Mouse (Mus musculus): Measurements from ENCODE around the gene Gimap1.

Gimap1 gene

GRCm38 (mm10) chr6:48738961-48739779 is at the start of gene Gimap1:
Gimap1 (plus strand) TSS chr6:48739054.
- no peak for ATAC-seq (ENCODE audit: low TSS enrichment)

- no peak for ATAC-seq (ENCODE audit: low TSS enrichment)
Measured at GRCm38 (mm10) chr6:48689320-48689719, 49.5 kb upstream of the Gimap1 start.

GRCm38 (mm10) chr6:48692962-48693361 is 45.9 kb upstream of the Gimap1 start:
- ATAC-seq (ENCODE audit: low TSS enrichment), result no peak

DNA sequence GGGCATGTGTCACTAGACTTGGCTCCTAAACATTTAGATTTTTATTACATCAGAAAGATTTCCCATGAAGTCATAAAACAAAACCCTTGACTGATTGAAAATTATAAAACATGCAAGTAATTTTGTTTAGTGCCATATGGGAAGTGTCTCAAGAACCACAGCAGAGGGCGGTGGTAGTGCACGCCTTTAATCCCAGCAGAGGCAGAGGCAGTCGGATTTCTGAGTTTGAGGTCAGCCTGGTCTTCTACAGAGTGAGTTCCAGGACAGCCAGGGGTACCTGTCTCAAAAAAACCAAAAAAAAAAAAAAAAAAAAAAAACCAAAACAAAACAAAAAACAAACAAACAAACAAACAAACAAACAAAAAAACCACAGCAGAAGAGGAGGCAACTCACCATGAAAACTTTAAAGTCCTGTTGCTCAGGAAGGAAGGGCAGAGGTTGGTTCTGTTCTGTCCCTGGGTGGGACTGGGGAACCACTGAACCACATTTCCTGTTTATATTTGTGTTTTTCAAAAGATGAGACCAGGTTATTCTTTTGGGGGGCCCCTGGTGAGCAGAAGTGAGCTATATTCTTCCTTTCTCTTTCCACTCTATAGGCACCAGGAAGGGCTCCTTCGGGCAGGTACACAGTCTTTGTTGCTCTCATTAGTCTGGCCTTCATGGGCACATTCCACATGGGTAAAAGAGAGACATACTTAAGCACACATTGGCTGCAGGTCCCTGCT is 41.9 kb upstream of the Gimap1 start:
- no peak for ATAC-seq (ENCODE audit: low TSS enrichment)

GRCm38 (mm10) chr6:48697555-48697930 is 41.3 kb upstream of the Gimap1 start:
- ATAC-seq (ENCODE audit: low TSS enrichment), result no peak

DNA sequence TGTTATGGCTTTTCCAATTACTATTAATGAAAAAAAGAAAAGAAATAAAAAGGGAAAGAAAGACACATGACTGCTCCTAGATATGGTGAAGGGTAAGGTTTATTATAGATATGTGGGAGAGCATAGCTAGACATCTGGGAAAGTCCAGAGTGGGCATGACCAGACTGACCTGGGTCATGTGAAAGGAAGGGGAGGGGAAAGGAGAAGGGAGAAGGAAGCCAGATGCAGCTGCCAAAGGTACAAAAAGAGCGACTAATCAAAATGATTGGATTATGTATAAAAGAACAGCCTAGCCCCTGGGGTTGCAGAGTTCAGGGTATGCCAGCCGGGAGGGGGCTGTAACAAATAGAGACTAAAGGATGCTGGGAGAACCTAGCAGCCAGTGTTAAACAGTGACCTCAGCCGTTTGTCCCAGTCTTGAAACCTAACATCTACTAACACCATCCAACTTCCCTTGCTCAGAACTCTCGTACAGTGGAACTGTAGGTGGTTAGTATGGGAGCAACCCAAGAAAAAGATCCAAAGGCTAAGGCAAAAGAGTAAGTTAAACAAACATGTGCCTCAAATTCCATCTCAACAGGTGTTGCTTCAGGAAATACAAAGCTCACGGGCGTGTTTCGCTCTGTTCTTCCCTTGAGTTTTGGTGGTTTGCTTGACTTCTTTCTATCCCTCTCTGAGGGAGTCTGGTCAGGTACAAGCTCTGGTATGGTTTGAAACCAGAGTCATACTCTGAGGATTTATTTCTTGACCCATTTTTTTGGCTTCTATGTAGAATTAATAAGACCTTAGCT is 40.6 kb upstream of the Gimap1 start:
- ATAC-seq (ENCODE audit: low TSS enrichment), result no peak

- no peak for ATAC-seq (ENCODE audit: low TSS enrichment)
Measured at GRCm38 (mm10) chr6:48698888-48699287, 40.0 kb upstream of the Gimap1 start.

GRCm38 (mm10) chr6:48700251-48701075 is 38.4 kb upstream of the Gimap1 start:
- no peak for ATAC-seq (ENCODE audit: low TSS enrichment)

- no peak for ATAC-seq (ENCODE audit: low TSS enrichment)
Measured at GRCm38 (mm10) chr6:48702146-48702545, 36.7 kb upstream of the Gimap1 start.

DNA sequence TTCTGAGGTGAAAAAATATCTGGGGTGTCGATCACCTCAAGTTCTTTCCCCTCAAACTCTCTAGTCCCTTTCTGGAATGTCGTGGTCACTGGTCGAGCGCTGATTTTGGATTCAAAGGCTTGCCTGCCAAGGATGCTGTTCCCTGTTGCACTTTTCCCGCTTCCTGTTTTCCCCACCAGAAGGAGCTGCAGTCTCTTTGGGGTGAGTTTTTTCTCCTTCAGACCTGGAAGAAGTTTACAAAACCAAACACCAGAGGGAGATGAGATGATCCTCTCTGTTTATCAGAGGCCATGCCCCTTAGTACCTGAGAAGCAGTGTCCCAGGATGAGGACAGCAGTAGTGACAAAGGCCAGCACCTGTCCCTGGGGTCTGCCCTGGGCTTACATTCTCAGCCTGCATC is 36.3 kb upstream of the Gimap1 start:
- ATAC-seq (ENCODE audit: low TSS enrichment), result no peak

- ATAC-seq (ENCODE audit: low TSS enrichment), result no peak
Measured at GRCm38 (mm10) chr6:48704146-48704545, 34.7 kb upstream of the Gimap1 start.

DNA sequence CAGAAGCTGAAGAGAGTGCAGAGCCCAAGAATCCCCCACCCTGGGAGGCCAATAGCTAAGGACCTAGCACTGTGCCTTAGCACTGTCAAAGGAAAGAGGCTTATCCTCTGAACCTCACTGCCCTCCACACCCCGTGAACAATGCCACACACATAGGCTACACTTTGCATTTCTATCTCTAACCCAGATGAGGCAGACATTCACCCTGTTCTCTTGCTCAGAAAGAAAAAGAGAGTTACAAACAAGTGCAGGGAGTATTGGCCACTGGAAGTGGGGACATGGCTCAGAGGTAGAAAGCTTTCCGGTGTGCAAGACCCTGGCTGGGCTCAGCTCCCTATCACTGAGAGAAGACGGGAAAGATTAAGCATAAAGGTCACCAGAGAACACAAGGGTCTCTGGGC is 32.7 kb upstream of the Gimap1 start:
- ATAC-seq (ENCODE audit: low TSS enrichment), result no peak

DNA sequence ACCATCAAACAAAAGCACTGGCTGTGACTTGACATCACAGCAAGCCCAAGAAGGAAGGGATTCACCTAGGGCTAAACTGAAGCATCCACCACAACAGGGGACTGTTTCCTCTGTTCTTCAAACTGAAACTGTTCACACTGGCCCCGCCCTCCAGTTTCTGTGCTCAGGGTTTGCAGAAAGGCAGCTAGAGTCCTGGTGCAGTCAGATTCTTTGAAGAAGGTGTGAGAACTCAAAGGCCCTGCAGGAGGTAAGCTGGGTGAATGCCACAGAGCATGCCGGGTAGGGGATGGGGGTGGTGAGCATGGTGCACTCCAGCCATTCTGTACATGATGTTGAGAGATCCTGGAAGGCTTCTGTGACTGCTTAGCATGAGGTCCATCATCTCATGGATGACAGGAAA is 20.4 kb upstream of the Gimap1 start, which contains the start of the genes Gm28053 and Gimap7:
Gene Gm28053 (plus strand): TSS at position 153 of the 400 bp plus-strand sequence.
Gene Gimap7 (plus strand): TSS at position 167 of the 400 bp plus-strand sequence.
- ATAC-seq (ENCODE audit: low TSS enrichment), result no peak

GRCm38 (mm10) chr6:48720326-48720725 is 18.5 kb upstream of the Gimap1 start:
- ATAC-seq (ENCODE audit: low TSS enrichment), result no peak

- ATAC-seq (ENCODE audit: low TSS enrichment), result no peak
Measured at GRCm38 (mm10) chr6:48723468-48723867, 15.4 kb upstream of the Gimap1 start.

GRCm38 (mm10) chr6:48725476-48725875 is 13.4 kb upstream of the Gimap1 start:
- no peak; the same call in 1 of the 2 replicates for ATAC-seq (ENCODE audit: low TSS enrichment)

- no peak for ATAC-seq (ENCODE audit: low TSS enrichment)
Measured at GRCm38 (mm10) chr6:48727761-48728160, 11.1 kb upstream of the Gimap1 start.

GRCm38 (mm10) chr6:48732864-48733304 is 6.0 kb upstream of the Gimap1 start:
- ATAC-seq (ENCODE audit: low TSS enrichment), result no peak

- ATAC-seq (ENCODE audit: low TSS enrichment), result no peak
Measured at GRCm38 (mm10) chr6:48733660-48734059, 5.2 kb upstream of the Gimap1 start.

- ATAC-seq (ENCODE audit: low TSS enrichment), result no peak
Measured at GRCm38 (mm10) chr6:48737053-48737452, 1.8 kb upstream of the Gimap1 start.

- no peak for ATAC-seq (ENCODE audit: low TSS enrichment)
Measured at GRCm38 (mm10) chr6:48737688-48738087, 1.2 kb upstream of the Gimap1 start.

All from frontal cortex, adult (tissue).